Mouse (Mus musculus): Measurements from ENCODE around the gene Senp8.

- no peak for TF ChIP-seq POLR2A (IDR thresholded peaks at IDR 0.05; ENCODE audit: borderline replicate concordance, insufficient read depth, low read length)
- no peak for TF ChIP-seq CTCF (IDR thresholded peaks at IDR 0.05; ENCODE audit: borderline replicate concordance, insufficient read depth, low read depth, low read length)
Measured at GRCm38 (mm10) chr9:59748969-59749368, 1.5 kb downstream of the Senp8 start.

Measured in cerebellum, adult 2 months (tissue).